Mouse (Mus musculus) C2C12 (cell line): Measurements from ENCODE around the gene Dnah14. TPM values are rescaled to one million over a fixed set of nuclear protein-coding genes. Genes with fewer than 3 reads are reported as not detected.

Experiments
- H3K27me3 ChIP-seq: one replicate; pipeline ENCODE4 v1.6.1; 2011; ENCODE audit not compliant: control insufficient read depth, insufficient read depth, insufficient read length
- H3K36me3 ChIP-seq: one replicate; pipeline ENCODE4 v1.6.1; 2011; ENCODE audit not compliant: control insufficient read depth, insufficient read depth
- H3K4me3 ChIP-seq: one replicate; pipeline ENCODE4 v1.5.1; 2011; ENCODE audit warnings: mild to moderate bottlenecking, control low read depth; ENCODE audit not compliant: poor library complexity, insufficient read depth, severe bottlenecking
- H3K79me2 ChIP-seq: one replicate; pipeline ENCODE4 v1.6.1; 2011; ENCODE audit not compliant: control insufficient read depth, insufficient read depth
- H3K79me3 ChIP-seq: one replicate; pipeline ENCODE4 v1.6.1; 2011; ENCODE audit warnings: low read depth, control low read depth
- H3ac ChIP-seq: one replicate; pipeline ENCODE3; 2011; ENCODE audit warnings: low read depth; ENCODE audit not compliant: control insufficient read depth, insufficient read length
- CEBPB ChIP-seq: IDR thresholded peaks from one replicate; pipeline ENCODE4 v1.6.1; 2011; ENCODE audit warnings: low read depth, mild to moderate bottlenecking, control low read depth, moderate library complexity
- CTCF ChIP-seq: IDR thresholded peaks from one replicate; pipeline ENCODE4 v1.5.1; 2011; ENCODE audit not compliant: control insufficient read depth, insufficient read depth, insufficient read length
- FOSL1 ChIP-seq: IDR thresholded peaks from one replicate; pipeline ENCODE4 v1.8.0; 2011; ENCODE audit warnings: mild to moderate bottlenecking, low read length; ENCODE audit not compliant: poor library complexity, insufficient read depth, severe bottlenecking
- MAX ChIP-seq: IDR thresholded peaks from one replicate; pipeline ENCODE4 v1.6.1; 2011; ENCODE audit warnings: mild to moderate bottlenecking, control low read depth
- MYOD1 ChIP-seq: IDR thresholded peaks from one replicate; pipeline ENCODE4 v1.6.1; 2011; ENCODE audit warnings: low read depth; ENCODE audit not compliant: control insufficient read depth, insufficient read length
- MYOG ChIP-seq: IDR thresholded peaks from one replicate; pipeline ENCODE4 v1.6.1; 2011; ENCODE audit not compliant: control insufficient read depth, insufficient read length; ENCODE audit errors: extremely low read depth
- USF1 ChIP-seq: IDR thresholded peaks from one replicate; pipeline ENCODE4 v1.6.1; 2011; ENCODE audit warnings: low read depth, mild to moderate bottlenecking, control low read depth, moderate library complexity
- polyA plus RNA-seq: library from polyadenylated mRNA; unstranded; fragments of >200 nt; fragmentation: generic; extraction: Trizol; gene quantifications from one replicate; pipeline ENCODE4 v1.2.1, GENCODE M21; 2012; ENCODE audit warnings: missing spikeins

The Dnah14 gene
- polyA plus RNA-seq, 1 experiment, result 0.50 TPM

DNA sequence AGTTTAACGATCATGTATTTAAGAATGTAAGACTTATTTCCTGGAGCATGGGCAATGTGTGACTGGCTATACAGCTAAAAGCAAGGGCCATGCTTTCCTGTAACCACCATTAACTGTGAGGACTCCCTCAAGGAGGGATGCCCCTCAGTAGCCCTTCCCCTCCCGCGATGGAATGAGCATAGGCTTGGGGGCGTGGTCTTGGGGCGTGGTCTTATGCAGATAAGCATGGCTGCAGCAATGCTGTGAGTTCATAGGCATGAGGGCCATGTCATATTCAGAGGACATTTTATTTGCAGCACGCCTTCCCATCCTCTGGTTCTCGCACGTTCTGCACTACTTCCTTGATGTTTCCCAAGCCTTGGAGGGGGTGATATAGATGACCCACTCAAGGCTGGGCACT is 71.1 kb downstream of the Dnah14 start:
- no peaks in the 10 kb centered on the region for H3K79me3 ChIP-seq
- TF ChIP-seq FOSL1 (no peak), MYOG (no peak)
- H3ac ChIP-seq, result no peak overlapping the region
- no peak overlapping the region for H3K4me3 ChIP-seq
- no peaks in the 10 kb centered on the region for H3K36me3 ChIP-seq
- H3K79me2 ChIP-seq, result no peaks in the 10 kb centered on the region
- peaks cover 4% of the 10 kb centered on the region for H3K27me3 ChIP-seq

DNA sequence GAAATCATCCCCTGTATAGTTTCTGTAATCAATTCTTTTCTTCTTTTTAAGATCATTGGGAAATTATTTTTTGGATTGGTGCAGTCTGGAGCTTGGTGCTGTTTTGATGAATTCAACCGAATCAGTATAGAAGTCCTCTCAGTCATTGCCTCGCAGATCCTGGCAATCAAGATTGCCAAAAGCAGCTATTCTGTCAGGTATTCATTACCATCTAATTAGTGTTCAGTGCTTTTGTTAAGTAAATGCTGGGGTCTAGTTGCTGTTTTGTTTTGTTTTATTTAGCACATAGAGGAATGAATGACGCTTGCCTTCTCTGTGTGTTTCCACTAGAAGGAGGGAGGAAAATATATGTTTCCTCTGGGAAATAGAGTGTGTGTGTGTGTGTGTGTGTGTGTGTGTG is 77.1 kb downstream of the Dnah14 start:
- no peak overlapping the region for H3ac ChIP-seq
- peaks cover 8% of the 10 kb centered on the region for H3K27me3 ChIP-seq
- H3K79me3 ChIP-seq, result no peaks in the 10 kb centered on the region
- no peaks in the 10 kb centered on the region for H3K36me3 ChIP-seq
- no peak overlapping the region for H3K4me3 ChIP-seq
- no peak for TF ChIP-seq MYOG
- TF ChIP-seq FOSL1, result no peak
- no peak for TF ChIP-seq CEBPB
- no peak for TF ChIP-seq MYOD1
- no peak for TF ChIP-seq MAX
- TF ChIP-seq USF1, result no peak
- no peak for TF ChIP-seq CTCF
- H3K79me2 ChIP-seq, result no peaks in the 10 kb centered on the region

- Histone ChIP-seq H3K79me3 (no peaks in the 10 kb centered on the region), H3K79me2 (no peaks in the 10 kb centered on the region), H3K27me3 (peaks cover 8% of the 10 kb centered on the region), H3K4me3 (no peak overlapping the region), H3K36me3 (no peaks in the 10 kb centered on the region), H3ac (no peak overlapping the region)
- TF ChIP-seq MAX, result no peak
- no peak for TF ChIP-seq MYOD1
- TF ChIP-seq FOSL1, result no peak
- TF ChIP-seq MYOG, result no peak
- no peak for TF ChIP-seq CEBPB
- TF ChIP-seq USF1, result no peak
- TF ChIP-seq CTCF, result no peak
Measured at GRCm38 (mm10) chr1:181656421-181656820, 80.1 kb downstream of the Dnah14 start.

GRCm38 (mm10) chr1:181666801-181667200 is 90.4 kb downstream of the Dnah14 start:
- no peaks in the 10 kb centered on the region for H3K79me3 ChIP-seq
- TF ChIP-seq CEBPB (no peak), MAX (no peak), MYOD1 (no peak), MYOG (no peak), USF1 (no peak), CTCF (no peak), FOSL1 (no peak)
- H3K79me2 ChIP-seq, result no peaks in the 10 kb centered on the region
- peaks cover 16% of the 10 kb centered on the region for H3K27me3 ChIP-seq
- no peak overlapping the region for H3ac ChIP-seq
- no peak overlapping the region for H3K4me3 ChIP-seq
- no peaks in the 10 kb centered on the region for H3K36me3 ChIP-seq

DNA sequence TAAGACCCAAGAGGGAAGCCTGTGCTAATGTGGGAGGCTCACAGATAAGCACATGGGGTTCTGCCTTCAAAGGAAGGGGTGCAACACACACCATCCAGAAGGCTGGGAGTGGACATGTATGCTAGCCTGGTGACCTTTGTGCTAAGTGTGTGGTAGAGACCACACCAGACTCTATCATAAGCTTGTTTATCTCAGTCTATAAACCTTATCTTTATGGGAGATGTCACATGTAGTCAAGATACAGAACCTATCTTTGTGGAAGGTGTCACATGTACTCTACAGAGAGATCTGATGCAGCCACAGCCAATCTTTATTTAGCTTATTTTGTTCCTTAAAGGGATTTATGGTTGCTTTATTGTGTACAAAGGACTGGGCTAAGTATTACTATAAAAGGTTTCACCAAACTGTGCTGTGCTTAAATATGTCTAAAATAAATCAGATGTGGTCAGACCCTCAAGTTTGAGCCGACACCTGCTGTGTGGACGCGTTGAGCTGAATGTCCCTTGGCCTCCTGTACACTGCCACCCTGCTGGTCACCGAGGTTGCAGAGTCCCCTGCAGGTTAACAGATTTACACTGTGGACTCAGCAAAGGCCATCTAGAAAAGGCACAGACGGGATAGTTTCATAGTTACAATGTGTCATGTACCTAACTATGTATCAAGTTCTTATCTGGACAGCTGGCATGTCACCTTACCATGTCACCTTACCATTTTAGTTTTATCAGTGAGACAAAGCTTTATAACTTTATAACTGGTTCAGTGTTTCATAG is 118.6 kb downstream of the Dnah14 start:
- Histone ChIP-seq H3ac (no peak overlapping the region), H3K79me3 (no peaks in the 10 kb centered on the region), H3K27me3 (peaks cover 8% of the 10 kb centered on the region), H3K36me3 (no peaks in the 10 kb centered on the region), H3K79me2 (no peaks in the 10 kb centered on the region), H3K4me3 (no peak overlapping the region)
- TF ChIP-seq MYOG (no peak), MYOD1 (no peak), USF1 (no peak), FOSL1 (no peak), CEBPB (no peak), MAX (no peak), CTCF (no peak)

DNA sequence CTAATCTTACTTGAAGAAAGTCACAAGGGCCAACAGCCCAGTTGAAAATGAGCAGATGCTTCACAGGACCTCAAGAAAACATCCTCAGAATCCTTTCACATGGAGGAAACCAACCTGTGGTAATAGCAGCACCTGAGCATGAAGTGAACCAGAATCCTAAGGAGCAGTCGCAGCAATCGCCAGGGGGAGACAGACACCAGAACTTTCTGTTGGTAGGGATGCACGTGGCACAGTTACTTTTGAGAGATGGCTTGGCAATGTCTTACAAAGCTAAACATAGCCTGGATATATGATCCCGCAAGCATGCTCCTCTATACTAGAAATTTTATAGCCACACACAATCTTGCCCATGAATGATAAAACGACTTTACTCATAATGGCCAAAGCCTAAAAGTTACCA is 152.3 kb downstream of the Dnah14 start:
- TF ChIP-seq CTCF (peak; percentile 38), USF1 (peak; percentile 12), MYOD1 (no peak), MAX (no peak)
- H3K27me3 ChIP-seq, result no peaks in the 10 kb centered on the region
- no peaks in the 10 kb centered on the region for H3K79me2 ChIP-seq
- H3K36me3 ChIP-seq, result no peaks in the 10 kb centered on the region
- H3K79me3 ChIP-seq, result no peaks in the 10 kb centered on the region
- H3K4me3 ChIP-seq, result no peak overlapping the region
- H3ac ChIP-seq, result no peak overlapping the region
